Mouse (Mus musculus) forebrain, embryonic 10.5 days (tissue): ENCODE data around the gene Fau. TPM values are rescaled to one million over a fixed set of nuclear protein-coding genes. Genes with fewer than 3 reads are reported as not detected.
A peak's percentile ranks its signal among the peaks of the same experiment; 100 is the strongest.
"Not testable (repeated sequence)": the region's sequence is repeated elsewhere in the genome, so short reads cannot be mapped to it uniquely, and the experiment has no call there.

ENCODE experiments used
- DNase-seq: peaks from one replicate; pipeline ENCODE4 v3.0.0-alpha.2; 2017; ENCODE audit warnings: low spot score; ENCODE audit errors: extremely low spot score
- H3K27ac ChIP-seq: fragments of 300-500 bp; sonication (generic); 2 replicates; pipeline ENCODE4 v1.5.1; 2016; ENCODE audit warnings: mild to moderate bottlenecking
- H3K27me3 ChIP-seq: fragments of 300-500 bp; sonication (generic); 2 replicates; pipeline ENCODE4 v1.6.1; 2016; ENCODE audit warnings: mild to moderate bottlenecking; ENCODE audit not compliant: poor library complexity, severe bottlenecking
- H3K36me3 ChIP-seq: fragments of 300-500 bp; sonication (generic); replicated peaks from 2 replicates; pipeline ENCODE4 v1.6.1; 2016; ENCODE audit warnings: mild to moderate bottlenecking, moderate library complexity
- H3K4me1 ChIP-seq: fragments of 300-500 bp; sonication (generic); 2 replicates; pipeline ENCODE4 v1.6.1; 2016
- H3K4me3 ChIP-seq: fragments of 300-500 bp; sonication (generic); 2 replicates; pipeline ENCODE4 v1.5.1; 2016; ENCODE audit warnings: mild to moderate bottlenecking, moderate library complexity
- H3K9me3 ChIP-seq: fragments of 300-500 bp; sonication (generic); 2 replicates; pipeline ENCODE4 v1.6.1; 2016; ENCODE audit warnings: mild to moderate bottlenecking, moderate library complexity
- WGBS: fragments of 180-500 bp; shearing (Covaris S2); methylation state at CpG from one replicate; pipeline ENCODE4 v1.1.7; 2016; 5-methylcytosine and 5-hydroxymethylcytosine counted together
- polyA plus RNA-seq: library from polyadenylated mRNA; unstranded; fragments of >200 nt; fragmentation: Nextera tagmentation; extraction: Ambion mirVana; gene quantifications from 2 replicates; pipeline ENCODE4 v1.2.1, GENCODE M21; 2016

Fau gene
- polyA plus RNA-seq, 1 experiment from 2014 or later = 829 TPM

DNA sequence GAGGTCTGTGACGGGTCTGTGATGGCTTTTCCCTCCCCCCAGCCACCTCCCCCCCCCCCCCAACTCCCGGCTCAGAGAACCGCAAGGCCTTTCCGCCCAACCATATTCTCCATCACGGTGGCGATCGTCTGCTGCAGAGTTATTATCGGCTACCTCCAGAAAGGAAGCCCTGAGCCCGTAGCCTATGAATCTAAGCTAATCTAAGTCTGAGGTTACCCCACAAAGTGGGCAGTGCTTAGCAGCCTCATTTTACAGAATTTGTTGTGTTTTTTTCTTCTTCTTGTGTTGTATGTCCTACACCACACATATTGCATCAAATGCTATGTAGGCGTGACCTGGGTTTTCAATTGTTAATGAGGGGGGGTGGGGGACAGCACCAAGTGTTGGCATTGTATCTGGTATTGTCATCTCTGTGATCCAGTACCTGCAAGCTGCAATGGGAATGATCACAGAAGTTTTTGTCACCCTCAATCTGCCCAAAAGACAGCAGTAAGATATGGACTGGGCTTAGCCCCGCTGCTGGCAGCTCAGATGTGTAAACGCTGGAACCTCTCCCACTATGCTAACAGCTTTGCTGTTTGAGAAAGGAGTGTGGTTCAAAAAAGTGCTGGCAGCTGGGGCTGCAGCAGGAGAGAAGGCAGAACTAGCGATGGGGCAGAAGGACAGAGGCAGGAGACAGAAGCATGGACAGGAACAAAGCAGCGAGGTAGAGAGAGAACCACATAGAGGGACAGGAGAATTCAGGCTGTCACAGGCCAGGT is 26.9 kb upstream of the Fau start:
- WGBS = 82% methylated on average over 14 of the region's 14 CpGs
- H3K9me3 ChIP-seq = no peaks in the 10 kb centered on the region
- no peak overlapping the region for H3K4me3 ChIP-seq
- DNase-seq = no peak
- H3K36me3 ChIP-seq = no peaks in the 10 kb centered on the region
- no peaks in the 10 kb centered on the region for H3K4me1 ChIP-seq
- H3K27me3 ChIP-seq = no peaks in the 10 kb centered on the region
- no peak overlapping the region for H3K27ac ChIP-seq

- no peaks in the 10 kb centered on the region for H3K4me1 ChIP-seq
- no peaks in the 10 kb centered on the region for H3K9me3 ChIP-seq
- H3K27ac ChIP-seq = no peak overlapping the region
- 76% methylated on average over 9 of the region's 9 CpGs for WGBS
- no peak for DNase-seq
- no peak overlapping the region for H3K4me3 ChIP-seq
- H3K27me3 ChIP-seq = no peaks in the 10 kb centered on the region
- no peaks in the 10 kb centered on the region for H3K36me3 ChIP-seq
These were observed 21.6 kb upstream of the Fau start for GRCm38 (mm10) chr19:6035966-6036585.

DNA sequence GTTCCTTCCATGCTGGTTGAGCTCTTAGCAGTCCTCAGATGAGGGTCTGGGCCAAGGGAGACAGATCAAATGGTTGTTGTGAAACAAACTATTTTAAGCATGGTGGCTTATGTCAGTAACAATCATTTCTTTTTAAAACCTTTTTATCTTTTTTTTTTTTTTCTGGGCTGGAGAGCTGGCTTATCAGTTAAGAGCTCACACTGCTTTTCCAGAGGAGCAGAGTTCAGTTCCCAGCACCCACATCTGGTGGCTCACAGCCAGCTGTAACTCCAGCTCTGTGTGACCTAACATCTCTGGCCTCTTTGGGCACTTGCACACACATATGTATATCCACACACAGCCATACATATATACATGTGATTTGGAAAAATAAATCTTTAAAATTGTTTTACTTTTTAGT is 19.9 kb upstream of the Fau start:
- Histone ChIP-seq H3K4me1 (peaks cover 7% of the 10 kb centered on the region; the same call in 1 of the 2 replicates), H3K36me3 (0 out of 2 replicates have a peak, but pooled peaks cover 2% of the 10 kb centered on the region), H3K27ac (no peak overlapping the region), H3K4me3 (no peak overlapping the region), H3K9me3 (no peaks in the 10 kb centered on the region), H3K27me3 (no peaks in the 10 kb centered on the region)
- no peak for DNase-seq

DNA sequence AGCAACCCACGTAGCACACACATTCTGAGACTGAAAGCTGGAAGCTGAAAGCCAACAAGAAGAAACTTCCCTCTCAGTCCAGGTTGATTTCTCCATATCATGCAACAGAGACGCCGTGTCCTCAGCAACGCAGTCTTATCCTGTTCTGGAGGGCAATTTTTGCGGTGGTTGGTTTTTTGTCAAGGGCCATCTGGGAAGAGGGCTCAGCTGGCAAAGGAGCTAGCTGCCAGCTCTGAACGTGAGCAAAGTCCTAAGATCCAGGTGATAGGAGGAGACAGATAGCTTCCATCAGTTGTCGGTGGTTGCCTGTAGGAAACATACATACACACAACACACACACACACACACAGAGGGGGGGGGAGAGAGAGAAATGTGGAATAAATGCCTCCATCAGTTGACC is 19.3 kb upstream of the Fau start:
- no peak for DNase-seq
- no peaks in the 10 kb centered on the region for H3K27me3 ChIP-seq
- 0 out of 2 replicates have a peak, but pooled peaks cover 3% of the 10 kb centered on the region for H3K36me3 ChIP-seq
- H3K27ac ChIP-seq = no peak overlapping the region
- WGBS = 82% methylated on average over 7 of the region's 7 CpGs
- no peaks in the 10 kb centered on the region for H3K9me3 ChIP-seq
- H3K4me1 ChIP-seq = peaks cover 7% of the 10 kb centered on the region; the same call in 1 of the 2 replicates
- no peak overlapping the region for H3K4me3 ChIP-seq

DNA sequence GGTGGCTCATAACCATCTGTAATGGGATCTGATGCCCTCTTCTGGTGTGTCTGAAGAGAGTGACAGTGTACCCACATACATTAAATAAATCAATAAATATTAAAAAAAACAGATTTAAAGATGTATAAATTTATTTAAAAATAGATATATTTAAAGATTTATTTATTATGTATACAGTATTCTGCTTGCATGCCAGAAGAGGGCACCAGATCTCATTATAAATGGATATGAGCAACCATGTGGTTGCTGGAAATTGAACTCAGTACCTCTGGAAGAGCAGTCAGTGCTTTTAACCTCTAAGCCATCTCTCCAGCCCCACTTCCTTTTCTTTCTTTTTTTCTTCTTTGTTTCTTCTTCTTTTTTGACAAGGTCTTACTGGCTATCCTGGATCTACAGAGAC is 17.6 kb upstream of the Fau start:
- Histone ChIP-seq H3K27me3 (no peaks in the 10 kb centered on the region), H3K9me3 (no peaks in the 10 kb centered on the region), H3K4me1 (peaks cover 7% of the 10 kb centered on the region), H3K4me3 (no peak overlapping the region), H3K27ac (no peak overlapping the region), H3K36me3 (peaks cover 8% of the 10 kb centered on the region; the same call in 1 of the 2 replicates)
- no peak for DNase-seq

DNA sequence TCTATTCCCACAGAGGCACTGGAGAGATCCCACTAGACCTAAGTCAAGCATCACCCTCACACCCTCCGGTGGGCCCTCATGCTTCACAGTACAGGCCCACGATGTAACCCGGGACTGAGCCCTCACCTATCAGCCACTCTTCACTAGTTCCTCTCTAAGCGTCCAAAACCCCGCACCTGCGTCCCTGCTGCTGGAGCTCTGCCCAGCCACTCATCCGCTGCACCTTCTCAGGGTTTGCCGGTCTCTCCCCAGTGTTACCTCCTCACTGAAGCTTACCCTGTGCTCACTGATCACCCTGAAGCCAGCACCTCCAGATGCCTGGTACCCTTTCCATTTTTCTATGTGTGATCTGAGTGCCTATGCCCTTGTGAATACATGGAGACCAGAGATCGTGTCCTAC is 15.4 kb upstream of the Fau start:
- no peaks in the 10 kb centered on the region for H3K9me3 ChIP-seq
- H3K4me3 ChIP-seq = no peak overlapping the region
- H3K4me1 ChIP-seq = peaks cover 19% of the 10 kb centered on the region
- no peak for DNase-seq
- peaks cover 8% of the 10 kb centered on the region; the same call in 1 of the 2 replicates for H3K36me3 ChIP-seq
- no peaks in the 10 kb centered on the region for H3K27me3 ChIP-seq
- 0 out of 2 replicates have a peak overlapping the region, but pooled peaks have one; percentile 11 for H3K27ac ChIP-seq
- 82% methylated on average over 9 of the region's 9 CpGs for WGBS

- H3K36me3 ChIP-seq = peaks cover 22% of the 10 kb centered on the region
- DNase-seq, H3K27me3 ChIP-seq, H3K4me3 ChIP-seq, H3K27ac ChIP-seq, H3K9me3 ChIP-seq: not testable (repeated sequence)
- 82% methylated on average over 4 of the region's 4 CpGs for WGBS
- H3K4me1 ChIP-seq = peaks cover 35% of the 10 kb centered on the region
These were observed 13.5 kb upstream of the Fau start for GRCm38 (mm10) chr19:6044102-6044501.

- H3K9me3 ChIP-seq = no peaks in the 10 kb centered on the region
- peak overlapping the region; percentile 99 for H3K27ac ChIP-seq
- H3K36me3 ChIP-seq = peaks cover 38% of the 10 kb centered on the region
- no peak for DNase-seq
- H3K27me3 ChIP-seq = no peaks in the 10 kb centered on the region
- WGBS = 23% methylated on average over 20 of the region's 20 CpGs
- peak overlapping the region; percentile 97 for H3K4me3 ChIP-seq
- H3K4me1 ChIP-seq = peaks cover 35% of the 10 kb centered on the region
These were observed 12.0 kb upstream of the Fau start for GRCm38 (mm10) chr19:6045366-6046293.

DNA sequence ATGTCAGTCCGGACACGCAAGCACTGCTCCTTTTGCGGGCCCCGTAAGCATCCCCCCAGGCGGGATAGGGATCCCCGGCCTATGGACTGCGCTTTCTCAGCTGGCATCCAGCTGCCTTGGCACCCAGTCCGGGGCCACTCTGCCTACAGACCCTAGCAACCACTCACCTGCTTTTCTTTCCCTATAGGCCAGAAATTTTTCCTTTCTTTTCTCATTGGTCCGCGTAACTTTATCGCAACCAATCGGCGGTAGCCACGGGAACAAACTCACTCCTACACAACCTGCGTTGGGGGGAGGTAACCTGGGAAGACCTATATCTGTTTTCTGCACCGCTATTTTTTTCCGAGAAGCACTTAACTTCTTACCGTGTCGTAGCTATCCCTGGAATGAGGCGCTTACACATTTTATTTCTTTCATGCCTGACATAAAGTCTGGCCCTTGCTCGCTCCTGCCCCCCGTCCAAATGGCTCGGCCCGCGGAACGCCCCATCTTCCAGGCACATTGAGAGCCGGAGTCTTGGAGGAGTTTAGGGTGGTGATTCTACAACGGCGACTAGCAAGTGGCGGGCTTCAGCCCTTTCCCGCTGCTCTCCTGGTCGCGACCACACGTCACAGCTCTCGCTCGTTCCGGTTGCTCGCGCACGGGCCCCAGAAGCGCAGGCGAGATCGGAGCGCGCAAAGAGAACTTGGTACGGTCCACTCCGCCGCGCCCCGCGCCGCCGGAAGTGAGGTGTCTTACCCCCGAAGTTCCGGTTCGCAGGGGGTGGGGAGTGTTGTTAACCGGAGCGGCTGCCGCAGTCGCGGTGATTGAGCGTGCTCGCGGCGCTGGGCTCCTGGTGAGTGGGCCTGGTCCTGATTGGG is 11.1 kb upstream of the Fau start, which contains the start of gene Syvn1:
Syvn1 (plus strand) TSS at position 283 of the 860 bp plus-strand sequence.
- WGBS = under 1% methylated on average over 65 of the region's 65 CpGs
- Histone ChIP-seq H3K4me1 (peaks cover 35% of the 10 kb centered on the region), H3K9me3 (no peaks in the 10 kb centered on the region), H3K4me3 (peak within 1 kb of the TSS; percentile 97), H3K36me3 (peaks cover 47% of the 10 kb centered on the region), H3K27ac (peak within 1 kb of the TSS; percentile 99), H3K27me3 (no peaks in the 10 kb centered on the region)
- peak; percentile 91 for DNase-seq

DNA sequence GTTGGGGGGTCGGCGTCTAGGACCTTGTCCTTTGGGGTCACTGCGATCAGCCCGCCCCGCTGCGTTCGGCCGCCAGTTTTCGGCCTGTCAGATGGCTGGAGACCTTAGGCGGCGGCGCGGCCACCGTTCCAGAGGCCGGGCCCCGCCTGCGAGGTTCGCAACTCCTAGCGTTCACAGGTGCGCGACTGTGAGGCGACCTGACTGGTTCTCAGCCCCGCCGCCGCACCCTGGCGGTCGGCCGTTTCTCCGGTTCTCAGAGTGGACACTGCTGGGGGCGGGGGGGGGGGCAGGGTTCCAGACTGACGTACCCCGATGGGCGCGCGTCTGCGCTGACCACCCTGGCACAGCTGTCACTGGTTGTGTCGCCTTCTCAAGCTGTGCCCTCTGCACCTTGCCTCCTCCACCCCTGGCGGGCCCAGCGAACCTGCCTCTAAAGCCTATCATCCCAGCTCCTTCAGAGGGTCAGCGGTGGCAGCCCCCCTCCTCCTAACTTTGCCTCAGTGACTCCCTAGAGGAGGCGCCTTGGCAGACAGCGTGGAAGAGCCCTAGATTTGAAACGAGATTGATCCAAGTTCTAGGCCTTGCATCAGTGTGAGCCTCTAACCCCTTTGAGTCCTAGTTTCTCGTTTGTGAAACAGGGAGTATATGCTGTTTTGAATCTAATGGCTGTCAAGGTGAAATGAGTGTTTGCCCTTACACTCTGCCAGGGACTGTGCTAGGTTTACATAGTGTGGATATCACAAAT is 10.3 kb upstream of the Fau start:
- Histone ChIP-seq H3K27ac (peak overlapping the region; percentile 99), H3K4me1 (peaks cover 29% of the 10 kb centered on the region), H3K9me3 (no peaks in the 10 kb centered on the region), H3K4me3 (peak overlapping the region; percentile 97), H3K36me3 (peaks cover 55% of the 10 kb centered on the region), H3K27me3 (no peaks in the 10 kb centered on the region)
- no peak for DNase-seq
- 3% methylated on average over 40 of the region's 44 CpGs for WGBS

DNA sequence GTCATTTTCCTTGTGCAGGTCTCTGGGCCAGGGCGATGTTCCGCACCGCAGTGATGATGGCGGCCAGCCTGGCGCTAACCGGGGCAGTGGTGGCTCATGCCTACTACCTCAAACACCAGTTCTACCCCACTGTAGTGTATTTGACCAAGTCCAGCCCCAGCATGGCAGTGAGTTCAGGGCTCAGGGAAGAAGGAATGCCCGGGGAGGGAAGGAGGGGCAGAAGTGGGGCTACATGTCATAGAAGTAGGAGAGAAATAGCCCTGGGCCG is 9.8 kb upstream of the Fau start:
- H3K27me3 ChIP-seq = no peaks in the 10 kb centered on the region
- H3K4me1 ChIP-seq = peaks cover 29% of the 10 kb centered on the region
- H3K4me3 ChIP-seq = peak overlapping the region; percentile 97
- no peak for DNase-seq
- WGBS = 89% methylated on average over 8 of the region's 8 CpGs
- peak overlapping the region; percentile 99 for H3K27ac ChIP-seq
- H3K9me3 ChIP-seq = no peaks in the 10 kb centered on the region
- peaks cover 57% of the 10 kb centered on the region for H3K36me3 ChIP-seq
